Mouse (Mus musculus): Measurements from ENCODE around the gene Rgs3.

The Rgs3 gene

DNA sequence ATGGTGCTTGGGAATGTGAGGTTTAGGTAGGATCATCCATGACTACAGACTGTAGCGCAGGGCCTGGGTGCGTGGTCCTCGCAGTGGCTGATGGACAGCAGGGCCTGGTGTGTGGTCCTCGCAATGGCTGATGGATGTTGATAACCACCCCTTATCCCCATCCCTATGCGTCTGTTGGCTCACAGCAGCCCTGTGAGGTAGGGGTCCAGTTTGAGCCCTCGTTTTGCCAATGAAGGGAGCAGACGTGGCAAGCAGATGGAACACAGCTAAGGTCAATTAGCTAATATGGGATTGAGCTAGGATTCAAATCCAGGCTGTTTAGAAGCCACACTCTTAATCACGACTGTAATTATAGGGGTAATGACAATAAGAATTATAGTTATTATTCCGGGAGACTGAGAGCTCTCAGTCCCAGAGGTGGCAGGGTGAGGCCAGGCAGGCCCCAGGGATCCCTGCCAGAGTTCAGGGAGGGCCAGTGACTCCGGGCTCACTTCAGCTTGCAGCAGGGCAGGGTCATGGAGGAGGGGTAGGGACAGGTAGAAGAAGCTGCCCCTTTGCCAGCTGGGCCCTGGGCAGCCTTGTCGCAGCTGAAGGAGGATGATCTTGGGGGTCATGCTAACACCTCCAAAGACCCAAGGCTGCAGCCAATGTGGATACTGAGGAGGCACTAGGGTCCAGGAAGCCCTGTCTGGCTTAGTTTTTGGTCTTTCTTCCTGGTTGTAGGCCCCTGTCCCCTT, 135.2 kb downstream of the Rgs3 start:
- no peak for DNase-seq

DNA sequence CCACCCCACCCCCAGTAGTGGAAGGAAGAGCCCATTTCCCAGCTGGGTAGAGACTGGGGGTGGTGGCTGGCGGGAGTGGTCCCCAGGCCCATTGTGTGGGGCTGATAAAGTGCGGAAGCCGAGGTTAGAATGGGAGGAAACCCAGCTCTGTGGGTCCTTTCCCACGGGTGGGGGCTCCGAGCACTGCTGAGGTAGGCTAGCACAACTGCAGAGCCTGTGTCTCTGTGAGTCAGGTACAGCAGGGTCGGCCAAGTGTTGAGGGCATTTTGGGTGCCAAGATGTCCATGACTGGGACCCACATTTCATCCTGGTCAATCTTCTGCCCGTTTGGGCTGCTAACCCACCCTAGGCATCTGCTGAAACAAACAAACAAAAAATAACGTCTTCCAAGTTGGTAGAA, 135.9 kb downstream of the Rgs3 start:
- DNase-seq: peak; percentile 62 to 81

DNA sequence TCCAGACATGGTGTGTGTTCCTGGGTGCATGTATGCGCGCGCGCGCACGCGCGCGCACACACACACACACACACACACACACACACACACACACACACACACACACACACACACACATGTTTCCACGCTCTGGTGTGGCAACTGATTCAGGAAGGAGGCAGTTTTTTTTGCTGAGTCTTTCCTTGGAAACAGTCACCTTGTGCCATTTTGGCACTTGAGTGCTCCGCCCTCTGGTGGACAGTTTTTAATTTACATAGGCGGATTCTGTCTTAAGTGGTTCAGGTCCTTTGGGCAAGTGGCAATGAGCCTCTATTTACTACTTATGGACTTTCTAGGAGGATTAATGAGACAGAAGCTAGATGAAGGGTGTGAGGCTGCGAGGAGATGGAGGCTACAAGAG, 136.3 kb downstream of the Rgs3 start:
- peak; percentile 47 to 78 for DNase-seq

DNA sequence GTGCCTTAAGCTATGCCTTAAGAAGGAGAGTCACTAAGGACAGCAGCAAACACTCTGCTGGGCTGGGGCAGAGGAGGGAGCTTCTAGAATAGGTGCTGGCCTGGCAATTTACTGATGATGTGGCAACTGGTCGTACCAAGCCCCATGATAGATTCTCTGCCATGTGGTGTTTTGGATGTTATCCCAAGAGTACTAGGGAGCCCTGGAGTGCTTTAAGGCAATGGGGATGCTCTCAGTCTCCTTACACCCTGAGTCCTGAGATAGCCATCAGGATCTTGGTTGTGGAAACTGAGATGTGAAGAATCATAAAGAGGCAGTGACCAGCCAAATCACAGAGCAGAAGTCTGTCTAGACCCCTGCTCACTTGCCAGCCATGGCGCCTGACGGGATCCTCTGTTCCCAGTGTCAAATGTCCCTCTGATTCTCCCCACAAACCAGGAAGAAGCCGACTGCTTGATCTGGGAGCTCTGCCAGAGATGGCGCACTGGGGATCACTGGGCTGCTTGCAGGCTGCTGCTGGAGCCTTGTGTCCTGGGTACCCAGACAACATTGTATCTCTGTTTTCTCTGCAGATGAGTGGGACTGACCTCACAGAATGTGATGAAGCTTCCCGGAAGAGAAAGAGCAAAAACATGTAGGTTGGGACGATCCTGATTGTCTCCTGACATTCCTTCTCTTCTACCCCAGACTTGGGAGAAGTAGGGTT, 137.2 kb downstream of the Rgs3 start:
- peak; percentile 67 to 79 for DNase-seq

DNA sequence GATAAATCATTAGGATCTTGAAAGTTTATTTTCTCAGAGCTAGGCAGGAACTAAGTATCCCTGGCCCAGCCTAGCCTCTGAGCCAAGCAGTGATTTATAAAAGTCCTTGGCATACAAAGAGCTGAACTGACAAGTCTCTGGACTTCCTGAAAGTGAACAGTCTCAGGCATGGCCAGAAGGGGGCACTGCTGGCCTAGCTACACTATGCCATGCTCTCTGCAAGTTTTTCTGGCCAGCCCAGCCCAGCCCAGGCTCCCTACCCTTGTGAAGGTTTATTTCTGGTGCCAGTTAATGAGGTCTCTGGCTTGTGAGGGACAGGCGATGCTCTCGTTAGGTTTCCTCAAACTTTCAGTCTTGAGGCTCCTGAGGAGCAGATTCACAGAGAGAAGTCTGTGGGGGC, 137.8 kb downstream of the Rgs3 start:
- peak; percentile 92 for DNase-seq

DNA sequence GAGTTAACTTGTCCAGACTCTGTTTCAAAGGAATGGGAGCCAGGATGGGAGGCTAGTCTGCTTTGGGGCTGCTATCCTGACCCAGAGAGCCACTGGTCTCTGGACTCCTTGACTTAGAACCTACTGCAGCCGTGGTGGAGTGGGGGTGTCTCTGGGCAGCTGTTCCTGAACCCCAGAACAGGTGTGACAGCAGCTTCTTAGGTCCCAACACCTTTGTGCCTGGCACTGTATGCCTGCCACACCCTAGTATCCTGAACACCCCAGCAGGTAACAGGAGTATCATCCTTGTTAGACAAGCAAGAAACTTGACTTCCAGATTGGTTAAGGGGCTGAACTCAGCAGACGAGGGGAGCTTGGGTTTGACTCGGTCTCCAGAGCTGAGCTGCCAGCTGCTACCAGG, 138.9 kb downstream of the Rgs3 start:
- no peak for DNase-seq

DNA sequence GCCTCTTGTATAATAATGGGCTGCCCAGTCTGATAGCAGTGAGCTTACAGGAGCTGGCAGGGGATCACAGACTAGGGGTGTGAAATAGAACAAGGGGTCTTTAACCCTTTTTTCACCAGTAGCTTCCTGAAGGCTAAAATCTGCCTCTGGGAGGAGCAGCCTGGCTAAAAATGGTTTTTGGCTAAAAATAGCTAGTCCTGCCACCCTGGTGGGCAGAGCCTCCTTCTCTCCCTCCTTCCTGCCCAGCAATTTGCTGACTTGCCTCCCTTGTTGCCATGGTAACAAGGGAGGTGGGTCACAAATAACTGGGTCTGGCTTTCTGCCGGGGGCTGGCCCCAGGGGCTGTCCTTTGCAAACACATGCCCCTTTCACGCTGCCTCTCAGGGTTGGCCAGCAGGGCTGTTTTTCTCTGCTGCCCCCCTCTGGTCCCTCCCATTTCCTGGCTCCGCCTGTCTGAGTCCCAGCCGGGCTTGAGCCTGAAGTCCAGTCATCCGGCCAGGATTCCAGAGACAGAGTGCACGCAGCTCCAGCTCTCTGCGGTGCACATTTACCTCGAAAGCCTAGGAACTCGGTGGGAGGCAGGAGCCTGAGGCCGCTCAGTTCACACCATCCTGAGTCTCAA, 139.7 kb downstream of the Rgs3 start:
- peak; percentile 94 to 97 for DNase-seq

DNA sequence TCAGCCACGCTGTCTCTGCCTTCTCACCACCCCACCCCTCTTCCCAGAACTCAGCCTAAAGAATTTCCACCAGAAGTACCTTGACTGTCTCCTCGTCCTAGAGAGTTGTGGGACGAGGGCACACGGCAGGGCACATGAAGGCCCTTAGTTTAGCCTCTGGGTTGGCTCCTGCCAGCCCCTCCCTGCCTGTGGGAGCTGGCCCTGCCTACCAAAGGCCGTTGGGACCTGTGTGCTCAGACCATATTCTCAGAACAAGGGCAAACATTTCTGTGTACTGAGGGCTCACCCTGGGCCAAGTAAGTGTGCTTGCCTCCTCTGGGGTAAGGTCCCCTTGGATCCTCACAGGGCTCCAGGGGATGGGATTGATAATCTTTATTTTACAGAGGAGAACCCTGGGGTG, 140.8 kb downstream of the Rgs3 start:
- no peak for DNase-seq

DNA sequence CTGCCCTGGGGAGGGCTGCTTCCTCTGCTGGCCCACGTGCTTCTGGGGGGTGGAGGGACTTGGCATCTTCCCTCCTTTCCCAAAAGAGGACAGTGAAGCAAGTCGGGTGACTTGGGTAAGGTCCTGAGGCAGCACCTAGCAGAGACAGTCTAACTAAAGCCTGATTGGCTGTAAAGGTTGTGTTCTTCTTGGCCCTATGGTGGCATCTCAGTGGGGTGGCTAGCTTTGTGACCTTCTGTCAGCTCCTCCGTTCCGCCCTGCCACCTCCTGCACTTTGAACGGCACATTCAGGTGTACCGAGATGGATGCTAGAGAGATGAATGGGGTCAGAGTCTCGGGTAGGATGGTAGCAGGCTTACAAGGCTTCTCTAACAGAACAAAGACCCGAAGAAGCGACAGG, 143.5 kb downstream of the Rgs3 start:
- DNase-seq: no peak

DNA sequence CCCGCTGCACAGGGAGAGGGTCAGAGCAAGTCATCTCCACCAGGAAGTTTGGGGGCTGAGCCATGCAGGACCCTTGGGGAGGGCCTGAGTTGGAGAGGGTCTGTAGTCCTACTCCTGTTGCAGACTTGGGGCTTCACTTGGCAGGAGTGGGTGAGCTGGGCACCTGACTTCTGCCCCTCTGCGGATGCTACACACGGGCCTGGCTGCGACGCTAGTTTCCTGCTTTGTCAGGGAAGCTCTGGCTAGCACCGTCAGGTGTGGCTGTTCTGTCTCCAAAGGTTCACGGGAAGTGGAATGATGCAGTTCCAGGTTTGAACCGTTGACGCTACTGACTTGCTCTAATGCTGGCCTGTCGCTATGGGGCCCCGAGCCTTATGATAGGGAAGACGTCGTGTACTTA, 144.6 kb downstream of the Rgs3 start:
- DNase-seq: no peak

DNA sequence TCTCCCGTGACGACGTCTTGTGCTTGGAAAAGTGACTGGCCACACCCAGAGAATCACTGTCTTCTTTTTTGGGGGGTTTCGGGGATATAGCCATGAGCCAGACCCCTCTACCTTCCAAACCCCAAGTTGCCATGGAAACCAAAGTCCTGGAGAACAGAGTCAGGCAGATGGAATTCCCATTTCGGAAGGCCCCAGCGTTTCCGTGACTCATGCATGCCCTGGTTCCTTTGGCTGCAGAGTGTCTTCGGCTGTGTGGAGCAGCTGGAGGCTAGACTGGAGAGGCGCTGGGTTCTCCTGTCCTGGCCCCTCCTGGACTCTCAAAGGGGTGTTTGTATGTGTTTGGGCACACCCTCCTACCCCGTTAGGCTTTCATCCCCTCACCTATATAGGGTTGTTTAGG, 145.4 kb downstream of the Rgs3 start:
- DNase-seq: peak in 1 of 2 experiments; percentile 47

DNA sequence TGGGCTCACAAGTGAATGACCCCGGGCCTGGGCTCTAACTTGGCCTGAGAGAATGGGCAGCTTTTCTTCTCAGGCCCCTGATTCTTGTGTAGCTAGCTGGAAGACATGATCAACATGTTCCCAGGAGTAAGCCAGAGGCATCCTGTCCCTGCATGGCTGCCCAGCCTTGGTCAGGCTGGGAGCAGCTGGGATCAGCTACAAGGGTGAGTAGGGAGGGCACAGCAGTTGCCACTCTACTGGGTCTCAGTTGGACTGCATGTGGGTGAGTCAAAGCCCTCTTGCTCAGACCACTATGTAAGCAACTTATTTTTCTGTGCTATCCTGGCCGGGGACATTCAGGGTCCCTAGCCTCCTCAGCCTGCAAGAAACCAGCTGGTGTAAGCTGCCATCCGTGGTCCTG, 146.1 kb downstream of the Rgs3 start:
- DNase-seq: no peak

DNA sequence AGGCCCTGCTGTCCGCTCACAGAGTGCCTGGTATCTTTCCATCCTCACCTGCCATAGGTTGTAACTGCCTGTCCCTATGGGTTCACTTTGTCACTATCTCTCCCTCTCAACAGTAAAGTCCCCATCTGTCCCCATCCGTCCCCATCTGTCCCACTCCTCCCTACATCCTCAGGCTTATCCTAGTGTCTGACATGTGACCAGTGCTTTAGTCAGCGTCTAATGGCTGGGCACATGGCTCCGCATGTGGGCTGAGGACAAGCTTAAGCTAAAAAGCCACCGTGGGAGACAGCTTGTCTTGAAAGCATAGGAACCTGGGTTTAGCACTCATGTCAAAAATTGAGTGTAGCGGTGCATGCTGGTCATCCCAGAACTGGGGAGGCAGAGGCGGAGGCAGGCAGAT, 148.4 kb downstream of the Rgs3 start:
- DNase-seq: no peak

DNA sequence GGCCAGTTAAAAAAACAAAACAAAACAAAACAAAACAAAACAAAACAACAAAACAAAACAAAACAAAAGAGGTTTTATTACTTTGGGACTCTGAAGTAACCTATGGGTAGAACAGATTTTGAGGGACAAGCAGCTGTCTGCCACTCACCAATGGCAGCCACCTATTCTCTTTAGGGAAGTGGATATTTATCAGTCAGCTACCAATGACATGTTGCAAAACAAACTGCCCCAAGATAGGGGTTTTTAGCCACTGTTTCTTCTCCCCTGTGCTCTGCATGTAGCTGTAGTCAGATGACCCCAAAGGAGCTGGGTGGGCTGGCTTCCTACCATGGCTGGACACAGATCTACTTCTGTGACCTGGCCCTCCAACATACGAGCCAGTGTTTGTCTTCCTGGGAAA, 149.3 kb downstream of the Rgs3 start:
- DNase-seq: no peak

DNA sequence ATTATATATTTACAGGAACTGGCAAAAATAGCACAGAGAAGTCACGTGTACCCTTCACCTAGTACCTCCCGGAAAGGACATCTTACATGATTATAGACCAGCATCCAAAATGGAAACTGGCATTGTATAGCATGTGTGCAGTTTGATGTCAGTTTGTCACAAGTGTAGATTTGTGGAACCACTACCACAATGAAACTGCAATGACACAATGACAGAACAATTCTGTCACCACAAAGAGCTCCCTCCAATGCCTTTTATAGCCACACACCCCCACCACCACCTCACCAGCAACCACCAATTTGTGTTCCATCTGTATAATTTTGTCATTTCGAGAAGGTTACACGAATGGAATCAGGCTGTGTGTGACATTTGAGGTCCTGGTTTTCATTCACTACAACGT, 149.8 kb downstream of the Rgs3 start:
- no peak for DNase-seq

DNA sequence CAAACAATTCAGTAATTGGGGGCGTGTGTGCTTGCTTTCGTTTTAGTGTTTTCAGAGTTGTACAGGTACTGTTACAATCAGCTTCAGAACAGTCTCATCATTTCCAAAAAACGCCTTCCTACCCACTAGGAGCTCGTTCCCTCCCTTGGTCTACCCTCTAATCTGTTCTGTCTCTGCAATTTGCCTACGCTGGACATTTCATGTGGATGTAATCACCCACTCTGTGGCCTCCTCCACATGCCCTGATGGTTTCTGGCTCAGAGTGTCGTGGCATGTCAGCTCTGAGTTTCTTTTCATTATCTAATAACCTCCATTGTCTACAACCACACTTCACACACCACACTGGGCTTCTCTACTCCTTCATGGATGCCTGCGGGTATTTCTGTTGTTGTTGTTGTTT, 151.5 kb downstream of the Rgs3 start:
- DNase-seq: no peak

DNA sequence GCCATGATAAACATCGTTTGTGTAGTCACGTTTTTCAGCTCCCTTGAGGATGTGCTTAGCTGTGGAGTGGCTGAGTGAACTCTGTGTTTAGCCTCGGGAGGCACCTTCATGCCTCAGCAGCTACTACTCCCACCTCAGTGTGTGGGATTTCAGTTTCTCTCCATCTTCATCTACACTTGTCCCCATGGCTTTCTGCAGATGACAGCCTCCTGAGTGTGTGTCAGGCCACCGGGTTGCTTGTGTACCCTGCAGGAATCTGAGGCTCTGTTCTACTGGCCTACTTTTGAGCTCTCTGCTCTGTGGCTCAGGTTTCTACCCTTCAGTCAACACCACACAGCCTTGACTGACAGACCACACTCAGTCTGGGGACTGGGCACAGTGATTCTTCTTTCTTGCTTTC, 151.9 kb downstream of the Rgs3 start:
- DNase-seq: no peak

DNA sequence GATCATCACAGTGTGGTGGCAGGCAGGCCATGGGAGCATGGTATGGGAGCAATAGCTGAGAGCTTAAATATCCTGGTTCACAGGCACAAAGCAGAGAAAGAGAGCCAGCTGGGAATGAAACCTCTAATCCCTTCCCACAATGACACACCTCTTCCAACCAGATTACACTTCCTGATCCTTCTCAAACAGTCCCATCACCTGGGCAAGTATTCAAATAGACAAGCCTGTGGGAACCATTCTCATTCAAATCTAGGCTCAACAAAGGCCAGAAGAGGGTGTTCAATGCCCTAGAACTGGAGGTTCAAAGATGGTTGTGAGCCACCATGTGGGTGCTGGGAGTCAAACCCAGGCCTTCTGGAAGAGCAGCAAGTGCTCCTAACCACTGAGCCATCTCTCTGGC, 161.2 kb downstream of the Rgs3 start:
- no peak for DNase-seq

DNA sequence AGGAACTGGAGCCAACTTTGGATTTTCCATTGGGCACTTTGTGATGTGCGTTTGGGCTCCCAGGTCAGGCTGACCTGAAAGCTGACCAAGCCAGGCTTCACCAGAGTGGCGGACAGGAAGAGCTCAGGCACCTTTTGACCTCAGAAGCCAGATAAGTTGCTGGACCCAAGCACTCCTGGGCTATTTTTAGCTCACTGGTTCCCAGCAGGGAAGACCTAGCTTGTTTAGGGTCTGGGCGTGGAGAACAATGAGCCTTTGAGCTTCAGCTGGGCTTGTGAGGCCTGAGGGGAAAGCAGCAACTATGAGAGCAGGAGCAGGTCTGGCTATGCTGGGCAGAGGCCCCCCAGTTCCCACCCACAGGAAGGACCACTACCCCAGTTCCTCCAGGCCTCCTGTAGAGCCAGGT, 162.4 kb downstream of the Rgs3 start:
- no peak for DNase-seq

DNA sequence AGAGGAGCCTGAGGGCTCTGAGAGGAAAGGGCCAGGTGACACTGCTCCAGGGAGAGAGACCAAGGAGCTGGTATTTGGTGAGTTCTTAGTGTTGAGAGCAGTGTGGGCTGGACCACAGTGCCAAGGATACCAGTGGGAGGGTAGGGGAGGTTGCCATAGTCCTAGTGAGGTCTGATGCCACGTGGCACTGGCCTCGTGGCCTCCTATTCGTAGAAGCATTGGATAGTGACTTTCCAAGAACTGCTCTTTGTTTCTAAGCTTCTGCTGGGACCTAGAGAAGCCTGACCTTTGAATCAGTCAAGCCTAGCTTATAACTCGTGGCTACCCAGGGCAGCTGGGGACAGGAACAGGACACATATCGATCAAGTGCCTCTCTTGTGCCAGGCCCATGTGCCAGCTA, 164.1 kb downstream of the Rgs3 start:
- DNase-seq: no peak

DNA sequence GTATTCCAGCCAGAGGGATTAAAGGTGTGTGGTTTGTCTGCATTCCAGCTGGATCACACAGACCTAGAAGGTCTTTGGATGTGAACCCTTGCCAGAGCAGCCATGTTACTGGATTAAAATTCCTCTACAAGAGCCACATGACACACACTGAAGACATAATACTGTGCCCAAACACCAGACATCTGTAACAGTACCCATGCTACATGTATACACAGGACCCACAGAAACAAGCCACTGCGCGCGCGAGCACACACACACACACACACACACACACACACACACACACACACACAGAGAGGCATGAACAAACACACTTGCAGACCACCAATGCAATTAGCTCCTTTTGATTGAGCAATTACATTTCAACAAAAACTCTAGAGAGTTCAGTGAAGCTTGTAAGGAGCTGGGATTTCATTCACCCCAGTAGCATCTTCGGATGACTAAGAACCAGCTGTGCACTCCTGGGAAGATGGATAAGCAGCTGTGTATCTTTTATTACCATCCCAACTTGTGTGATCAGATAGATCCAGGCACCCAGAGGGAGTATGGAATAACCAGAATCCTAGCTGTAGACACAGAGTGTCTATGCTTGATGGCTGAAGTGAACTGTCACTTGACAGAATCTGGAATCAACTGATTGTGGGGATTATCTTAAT, 166.8 kb downstream of the Rgs3 start:
- DNase-seq: no peak

DNA sequence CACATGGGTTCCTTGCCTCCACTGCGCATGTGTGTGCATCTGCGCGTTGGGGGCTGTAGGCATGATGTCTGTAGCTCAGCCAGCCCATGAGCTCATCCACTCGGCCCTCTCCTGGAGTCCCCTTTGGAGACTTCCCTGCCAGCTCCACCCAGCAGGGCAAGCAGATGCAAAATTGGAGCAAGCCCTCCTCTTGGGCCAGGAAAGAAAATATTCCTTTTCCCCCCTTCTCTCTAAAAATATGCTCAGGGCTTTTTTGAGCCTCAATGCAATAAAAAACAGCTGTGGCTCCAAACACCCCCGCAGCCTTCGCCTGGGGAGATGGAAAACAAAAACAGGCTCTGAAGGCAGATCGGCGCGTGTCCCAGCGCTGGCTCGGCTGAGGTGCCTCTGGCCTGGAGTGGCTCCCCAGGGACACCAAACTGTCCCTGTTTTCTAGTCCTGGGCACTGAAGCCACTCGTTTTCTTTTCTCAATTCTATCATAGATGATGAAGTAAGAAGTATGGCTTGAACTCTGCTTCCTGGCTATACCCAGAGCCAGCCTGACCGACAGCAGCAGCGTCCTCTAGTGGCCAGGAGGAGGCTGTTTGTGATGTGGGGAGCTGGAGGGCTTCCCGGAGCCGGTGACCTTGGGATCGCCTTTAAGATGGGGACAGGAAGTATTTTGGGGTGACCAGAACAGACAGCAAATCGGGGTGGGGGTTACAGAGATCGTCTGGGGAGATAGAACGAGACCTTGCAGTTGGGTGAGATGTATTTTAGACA, 168.1 kb downstream of the Rgs3 start:
- DNase-seq: no peak

DNA sequence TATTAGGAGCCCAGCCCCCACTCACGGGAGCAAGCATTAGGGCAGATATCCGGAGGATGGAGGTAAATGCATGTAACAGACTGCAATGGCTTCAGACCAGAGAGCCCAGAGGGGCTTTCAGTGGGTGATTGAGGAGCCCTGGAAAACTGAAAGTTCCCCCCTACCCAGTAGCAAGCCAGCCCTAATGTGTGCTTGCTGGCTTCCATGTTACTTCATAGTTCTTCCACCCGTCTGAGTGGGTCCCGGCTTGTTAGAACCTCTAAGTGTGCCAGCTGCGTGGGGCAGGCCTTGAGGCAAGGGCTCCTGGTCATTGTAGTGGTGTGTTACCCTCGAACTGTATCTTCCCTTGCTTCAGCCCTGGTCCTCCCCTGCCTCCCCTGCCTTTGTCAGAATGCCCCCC, 168.8 kb downstream of the Rgs3 start:
- DNase-seq: no peak

Measured in lung, postnatal 4 days (tissue).